Mouse (Mus musculus) limb, embryonic 14.5 days (tissue): Measurements from ENCODE around the gene Rbp4. TPM values are rescaled to one million over a fixed set of nuclear protein-coding genes. Genes with fewer than 3 reads are reported as not detected.

ENCODE experiments used
- ATAC-seq: fragments of 200-750 bp; cut with Nextera tagmentation; 2 replicates; pipeline ENCODE4 v1.8.0; 2017; ENCODE audit warnings: low read depth, moderate number of reproducible peaks, moderate TSS enrichment; ENCODE audit not compliant: low FRiP score
- DNase-seq: peaks from one replicate; pipeline ENCODE4 v3.0.0-alpha.2; 2015; ENCODE audit warnings: low spot score
- H3K27ac ChIP-seq: fragments of 300-500 bp; sonication (generic); replicated peaks from 2 replicates; pipeline ENCODE4 v1.5.1; 2014; ENCODE audit warnings: low read depth, mild to moderate bottlenecking, low read length, moderate library complexity, mixed read lengths
- H3K27me3 ChIP-seq: fragments of 300-500 bp; sonication (generic); 2 replicates; pipeline ENCODE4 v1.6.1; 2014; ENCODE audit warnings: low read length, mixed read lengths; ENCODE audit not compliant: control insufficient read depth, insufficient read depth
- H3K36me3 ChIP-seq: fragments of 300-500 bp; sonication (generic); 2 replicates; pipeline ENCODE4 v1.6.1; 2014; ENCODE audit warnings: mild to moderate bottlenecking, low read length, moderate library complexity, mixed read lengths; ENCODE audit not compliant: control insufficient read depth, insufficient read depth
- H3K4me1 ChIP-seq: fragments of 300-500 bp; sonication (generic); 2 replicates; pipeline ENCODE4 v1.6.1; 2014; ENCODE audit warnings: antibody characterized with exemption, low read length, mixed read lengths; ENCODE audit not compliant: control insufficient read depth, insufficient read depth
- H3K4me2 ChIP-seq: fragments of 300-500 bp; sonication (generic); replicated peaks from 2 replicates; pipeline ENCODE4 v1.6.1; 2014; ENCODE audit warnings: low read depth, mild to moderate bottlenecking, low read length, moderate library complexity; ENCODE audit not compliant: severe bottlenecking
- H3K4me3 ChIP-seq: fragments of 300-500 bp; sonication (generic); replicated peaks from 2 replicates; pipeline ENCODE4 v1.5.1; 2014; ENCODE audit warnings: low read length
- H3K9ac ChIP-seq: fragments of 300-500 bp; sonication (generic); 2 replicates; pipeline ENCODE4 v1.6.1; 2014; ENCODE audit warnings: mild to moderate bottlenecking, low read depth, low read length, moderate library complexity; ENCODE audit not compliant: severe bottlenecking
- H3K9me3 ChIP-seq: fragments of 300-500 bp; sonication (generic); 2 replicates; pipeline ENCODE4 v1.6.1; 2016; ENCODE audit warnings: low read length; ENCODE audit not compliant: control insufficient read depth
- POLR2A ChIP-seq: fragments of 200-500 bp; IDR thresholded peaks from 2 replicates; pipeline ENCODE4 v1.8.0; 2012; ENCODE audit warnings: inconsistent platforms, mild to moderate bottlenecking, moderate library complexity, borderline replicate concordance; ENCODE audit not compliant: insufficient read depth, insufficient read length; ENCODE audit errors: extremely low read depth
- WGBS: fragments of 180-500 bp; shearing (Covaris S2); extraction: QIAGEN DNeasy Blood & Tissue Kit; methylation state at CpG from one replicate; pipeline ENCODE4 v1.1.7; 2014; 5-methylcytosine and 5-hydroxymethylcytosine counted together
- polyA plus RNA-seq, 2 experiments: library from polyadenylated mRNA; depleted of rRNA in 1 of 2; stranded (reverse) in 1 of 2; unstranded in 1 of 2; fragments of >200 nt; fragmentation: Nextera tagmentation in 1 of 2; extraction: Ambion mirVana in 1 of 2; gene quantifications; 2 replicates each; pipeline versions ENCODE4 v1.2.1 to v1.2.3; 2012 to 2014

Rbp4 gene
- polyA plus RNA-seq, 2 experiments, result 18.0 to 20.5 TPM

DNA sequence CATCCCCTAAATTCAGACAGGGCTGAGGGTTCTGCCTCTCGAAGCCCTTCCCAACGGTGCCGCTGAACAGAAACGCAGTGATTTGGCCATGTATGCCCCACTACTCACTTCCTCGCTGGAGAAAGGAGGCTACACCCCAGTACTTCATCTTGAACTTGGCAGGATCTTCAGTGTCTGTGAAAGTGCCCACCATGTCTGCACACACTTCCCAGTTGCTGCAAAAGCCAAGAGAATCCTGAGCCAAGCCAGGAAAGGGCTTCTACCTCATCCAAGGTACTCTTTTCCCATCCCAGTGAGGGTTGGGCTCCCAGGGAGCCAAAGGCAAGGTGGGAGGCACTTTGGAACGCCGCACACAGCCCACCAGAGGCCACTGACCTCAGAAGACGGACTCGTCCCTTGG lies 1.2 kb downstream of the Rbp4 start:
- DNase-seq (no peak), ATAC-seq (no peak)
- Histone ChIP-seq H3K36me3 (no peaks in the 10 kb centered on the region), H3K9me3 (no peaks in the 10 kb centered on the region), H3K27ac (no peak overlapping the region), H3K27me3 (peaks cover 16% of the 10 kb centered on the region), H3K4me1 (no peaks in the 10 kb centered on the region), H3K9ac (peak overlapping the region; percentile 63), H3K4me3 (peak overlapping the region; percentile 56), H3K4me2 (peak overlapping the region; percentile 94)
- 17% methylated on average over 9 of the region's 9 CpGs for WGBS
- TF ChIP-seq POLR2A, result no peak

DNA sequence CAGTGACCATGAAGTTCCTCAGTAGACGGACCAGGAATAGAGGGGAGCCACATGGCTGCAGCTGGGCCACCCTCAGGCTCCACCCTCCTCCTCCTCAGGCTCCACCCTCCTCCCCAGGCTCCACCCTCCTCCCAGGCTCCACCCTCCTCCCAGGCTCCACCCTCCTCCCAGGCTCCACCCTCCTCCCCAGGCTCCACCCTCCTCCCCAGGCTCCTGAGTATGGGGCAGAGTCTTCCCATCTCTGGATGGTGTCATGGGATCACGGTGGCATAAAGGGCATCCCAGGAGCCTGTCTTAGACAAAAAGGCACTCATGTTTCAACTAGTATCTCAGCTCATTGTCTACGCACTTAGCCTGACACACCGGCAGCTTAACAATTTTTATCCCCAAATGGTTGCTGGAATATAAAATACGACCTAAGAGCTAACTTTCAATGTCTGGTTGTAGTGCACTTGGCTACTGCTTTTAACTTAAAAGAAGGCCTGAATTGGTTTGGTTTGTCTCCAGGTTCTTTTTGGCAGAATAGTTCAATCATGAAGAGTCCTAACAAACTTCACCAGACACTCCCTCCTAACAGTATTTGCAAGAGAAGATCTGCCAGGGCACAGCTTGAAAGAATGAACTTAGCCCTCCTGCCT lies 4.8 kb downstream of the Rbp4 start:
- WGBS, result 82% methylated on average over 5 of the region's 5 CpGs
- H3K27ac ChIP-seq, result no peak overlapping the region
- peaks cover 16% of the 10 kb centered on the region for H3K27me3 ChIP-seq
- TF ChIP-seq POLR2A, result no peak
- ATAC-seq (no peak), DNase-seq (no peak)
- H3K4me2 ChIP-seq, result no peak overlapping the region
- no peaks in the 10 kb centered on the region for H3K9me3 ChIP-seq
- H3K36me3 ChIP-seq, result no peaks in the 10 kb centered on the region
- H3K4me1 ChIP-seq, result no peaks in the 10 kb centered on the region
- no peak overlapping the region for H3K4me3 ChIP-seq
- H3K9ac ChIP-seq, result no peak overlapping the region

DNA sequence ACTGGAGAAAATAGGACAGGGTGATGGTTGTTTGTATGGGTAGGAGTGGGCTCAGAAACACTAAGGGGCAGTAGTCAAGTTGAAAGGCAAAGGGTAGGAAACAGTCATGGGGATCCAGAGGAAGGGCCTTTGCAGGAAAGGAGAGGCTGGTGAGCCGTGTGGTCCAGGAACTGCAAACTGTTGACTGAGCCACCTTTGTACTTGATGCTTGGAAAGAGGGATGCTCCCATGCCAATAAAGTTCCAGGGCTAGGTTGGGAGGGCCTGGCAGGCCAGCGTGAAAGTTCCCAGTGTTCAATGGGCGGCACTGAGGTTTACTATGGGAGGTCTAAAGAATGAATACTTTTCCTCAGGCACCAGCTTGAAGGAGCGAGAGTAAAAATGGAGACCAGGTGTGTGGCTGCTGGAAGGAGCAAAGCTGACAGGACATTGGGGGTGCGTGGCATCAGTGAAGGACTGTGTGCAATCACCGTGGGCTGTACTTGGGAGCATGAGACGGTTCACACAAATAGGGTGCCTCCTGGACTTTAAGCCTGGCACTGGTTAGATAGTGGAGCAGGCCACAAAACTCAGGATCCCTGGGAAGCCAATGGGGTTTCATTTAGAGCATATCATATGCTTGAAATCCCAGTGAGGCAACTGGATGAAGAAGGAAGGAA lies 10.1 kb downstream of the Rbp4 start:
- Histone ChIP-seq H3K4me1 (no peaks in the 10 kb centered on the region), H3K4me3 (no peak overlapping the region), H3K27me3 (no peaks in the 10 kb centered on the region), H3K36me3 (no peaks in the 10 kb centered on the region), H3K27ac (no peak overlapping the region), H3K4me2 (no peak overlapping the region), H3K9me3 (no peaks in the 10 kb centered on the region), H3K9ac (no peak overlapping the region)
- WGBS, result 83% methylated on average over 7 of the region's 7 CpGs
- TF ChIP-seq POLR2A, result no peak
- ATAC-seq (no peak), DNase-seq (no peak)

DNA sequence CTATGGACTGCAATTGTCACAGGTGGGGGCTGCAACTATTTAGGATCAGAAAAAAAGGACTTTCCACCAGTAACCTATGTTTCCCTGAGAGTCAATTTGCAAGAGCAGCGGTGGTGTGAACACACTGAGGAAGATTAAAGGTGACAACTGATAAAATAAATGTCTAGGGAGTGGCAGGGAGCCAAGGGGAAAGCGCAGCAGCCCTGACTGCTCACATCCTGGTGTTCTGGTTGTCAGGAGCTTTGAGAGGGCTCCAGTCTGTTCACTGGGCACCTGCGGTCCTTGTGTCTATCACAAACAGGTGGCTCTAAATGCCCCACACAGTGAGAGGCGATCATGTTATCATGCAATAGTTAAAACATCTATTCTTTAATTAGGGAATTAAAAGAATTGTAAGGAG lies 12.5 kb downstream of the Rbp4 start:
- Histone ChIP-seq H3K36me3 (no peaks in the 10 kb centered on the region), H3K4me2 (no peak overlapping the region), H3K9me3 (no peaks in the 10 kb centered on the region), H3K4me1 (no peaks in the 10 kb centered on the region), H3K27ac (no peak overlapping the region), H3K4me3 (no peak overlapping the region), H3K9ac (no peak overlapping the region), H3K27me3 (no peaks in the 10 kb centered on the region)
- no peak for DNase-seq
- TF ChIP-seq POLR2A, result no peak
- ATAC-seq, result no peak
- WGBS, result 42% methylated on average over 4 of the region's 4 CpGs

DNA sequence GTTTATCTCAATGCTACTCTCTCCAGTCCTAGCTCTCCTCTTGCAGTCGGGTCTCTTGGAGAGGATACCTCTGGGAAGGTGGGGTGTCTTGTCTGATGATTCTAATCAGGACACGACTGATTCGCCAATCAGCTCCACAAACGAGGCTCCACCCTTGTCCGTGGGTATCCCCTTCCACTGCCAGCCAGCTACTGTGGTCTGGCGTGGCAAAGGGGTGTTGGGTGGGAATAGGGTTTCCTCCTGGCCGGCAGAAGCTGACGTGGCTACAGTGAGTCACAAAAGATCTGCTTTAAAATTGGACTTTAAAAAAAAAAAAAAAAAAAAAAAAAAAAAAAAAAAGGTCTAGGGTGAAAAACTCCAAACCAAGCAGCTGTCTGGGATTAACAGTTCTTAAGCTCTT lies 14.0 kb downstream of the Rbp4 start:
- 76% methylated on average over 8 of the region's 8 CpGs for WGBS
- TF ChIP-seq POLR2A, result no peak
- H3K9me3 ChIP-seq, result no peaks in the 10 kb centered on the region

More for the DNA sequence above, 14.0 kb downstream of the Rbp4 start:
- ATAC-seq (no peak), DNase-seq (no peak)
- H3K27ac ChIP-seq, result no peak overlapping the region
- H3K27me3 ChIP-seq, result no peaks in the 10 kb centered on the region
- no peak overlapping the region for H3K4me2 ChIP-seq
- H3K9ac ChIP-seq, result no peak overlapping the region
- no peaks in the 10 kb centered on the region for H3K4me1 ChIP-seq
- no peaks in the 10 kb centered on the region for H3K36me3 ChIP-seq
- no peak overlapping the region for H3K4me3 ChIP-seq
